Mouse (Mus musculus) spleen, postnatal 14 days (tissue): Measurements from ENCODE around the gene Egln2.

Experiments used
- DNase-seq, 2 experiments: peaks; one replicate each; pipeline ENCODE4 v3.0.0; 2021 to 2022; ENCODE audit warnings: low spot score in 2 of 2

Egln2 gene

GRCm38 (mm10) chr7:27166614-27167474, at the start of gene Egln2:
TSS of gene Egln2 (minus strand) at chr7:27166802.
- DNase-seq = peak; percentile 90 to 95

GRCm38 (mm10) chr7:27212626-27213025, 46.0 kb upstream of the Egln2 start:
- no peak for DNase-seq

- DNase-seq = no peak
Observed at GRCm38 (mm10) chr7:27203730-27204449, 37.3 kb upstream of the Egln2 start.

- DNase-seq = no peak
Observed at GRCm38 (mm10) chr7:27198779-27199178, 32.2 kb upstream of the Egln2 start.

GRCm38 (mm10) chr7:27198355-27198754, 31.8 kb upstream of the Egln2 start:
- no peak for DNase-seq

- no peak for DNase-seq
Observed at GRCm38 (mm10) chr7:27197634-27198033, 31.0 kb upstream of the Egln2 start.

- no peak for DNase-seq
Observed at GRCm38 (mm10) chr7:27197136-27197535, 30.5 kb upstream of the Egln2 start.

GRCm38 (mm10) chr7:27195681-27196611, 29.3 kb upstream of the Egln2 start, which contains the start of the genes BC024978 and Snrpa:
TSS of gene BC024978 (plus strand) at chr7:27195781.
TSS of gene Snrpa (minus strand) at chr7:27196271.
- DNase-seq = peak; percentile 84

GRCm38 (mm10) chr7:27193731-27194130, 27.1 kb upstream of the Egln2 start:
- no peak for DNase-seq

GRCm38 (mm10) chr7:27192434-27192833, 25.8 kb upstream of the Egln2 start:
- no peak for DNase-seq

GRCm38 (mm10) chr7:27189271-27189931, 22.8 kb upstream of the Egln2 start:
- no peak for DNase-seq

GRCm38 (mm10) chr7:27185986-27186385, 19.4 kb upstream of the Egln2 start:
- no peak for DNase-seq

- no peak for DNase-seq
Observed at GRCm38 (mm10) chr7:27184964-27185363, 18.4 kb upstream of the Egln2 start.

GRCm38 (mm10) chr7:27182498-27182897, 15.9 kb upstream of the Egln2 start:
- no peak for DNase-seq

GRCm38 (mm10) chr7:27180837-27181695, 14.5 kb upstream of the Egln2 start, which contains the start of the genes Gm21983 and Mia:
TSS of gene Gm21983 (minus strand) at chr7:27181086.
TSS of gene Mia (minus strand) at chr7:27181157.
- DNase-seq = no peak

- no peak for DNase-seq
Observed at GRCm38 (mm10) chr7:27180036-27180435, 13.4 kb upstream of the Egln2 start.

- DNase-seq = no peak
Observed at GRCm38 (mm10) chr7:27179217-27179918, 12.8 kb upstream of the Egln2 start.

GRCm38 (mm10) chr7:27178324-27179216, 12.0 kb upstream of the Egln2 start, which contains the start of gene Rab4b:
TSS of gene Rab4b (minus strand) at chr7:27178896.
- peak; percentile 98 to 99 for DNase-seq
